Mouse (Mus musculus) thymus, postnatal 25 days (tissue): ENCODE measurements around the gene Adgre5.

ENCODE experiments used
- DNase-seq: peaks from one replicate; pipeline ENCODE4 v3.0.0; 2022

Adgre5 gene

GRCm38 (mm10) chr8:83719693-83720092 is 21.4 kb downstream of the Adgre5 start:
- no peak for DNase-seq

- DNase-seq = no peak
These were observed 22.1 kb downstream of the Adgre5 start for GRCm38 (mm10) chr8:83719048-83719447.

- DNase-seq = no peak
These were observed 24.6 kb downstream of the Adgre5 start for GRCm38 (mm10) chr8:83716563-83716962.

GRCm38 (mm10) chr8:83715771-83716170 is 25.4 kb downstream of the Adgre5 start:
- DNase-seq = no peak

GRCm38 (mm10) chr8:83715031-83715690 is 26.0 kb downstream of the Adgre5 start, which contains the start of gene Ddx39:
Gene Ddx39 (plus strand): TSS chr8:83715177.
- DNase-seq = peak; percentile 93

GRCm38 (mm10) chr8:83714676-83715030 is 26.5 kb downstream of the Adgre5 start:
- DNase-seq = no peak

GRCm38 (mm10) chr8:83707554-83707953 is 33.6 kb downstream of the Adgre5 start:
- no peak for DNase-seq

GRCm38 (mm10) chr8:83706411-83706810 is 34.7 kb downstream of the Adgre5 start:
- DNase-seq = no peak

GRCm38 (mm10) chr8:83703426-83703825 is 37.7 kb downstream of the Adgre5 start:
- no peak for DNase-seq

- no peak for DNase-seq
These were observed 40.6 kb downstream of the Adgre5 start for GRCm38 (mm10) chr8:83700423-83701085.

GRCm38 (mm10) chr8:83699566-83699965 is 41.6 kb downstream of the Adgre5 start:
- DNase-seq = peak; percentile 44

GRCm38 (mm10) chr8:83698661-83699453 is 42.3 kb downstream of the Adgre5 start, which contains the start of gene Pkn1:
Gene Pkn1 (minus strand): TSS chr8:83699179.
- peak; percentile 75 for DNase-seq

GRCm38 (mm10) chr8:83698291-83698660 is 42.9 kb downstream of the Adgre5 start:
- DNase-seq = peak; percentile 81

GRCm38 (mm10) chr8:83697374-83698220 is 43.5 kb downstream of the Adgre5 start:
- peak; percentile 18 for DNase-seq

- peak; percentile 68 for DNase-seq
These were observed 45.6 kb downstream of the Adgre5 start for GRCm38 (mm10) chr8:83695351-83696106.

- DNase-seq = peak; percentile 15
These were observed 46.6 kb downstream of the Adgre5 start for GRCm38 (mm10) chr8:83694369-83695160.

GRCm38 (mm10) chr8:83693609-83694236 is 47.4 kb downstream of the Adgre5 start:
- DNase-seq = peak; percentile 44

- no peak for DNase-seq
These were observed 51.9 kb downstream of the Adgre5 start for GRCm38 (mm10) chr8:83689264-83689663.

- no peak for DNase-seq
These were observed 56.6 kb downstream of the Adgre5 start for GRCm38 (mm10) chr8:83684517-83684916.

GRCm38 (mm10) chr8:83681099-83681498 is 60.0 kb downstream of the Adgre5 start:
- DNase-seq = no peak

GRCm38 (mm10) chr8:83680603-83681002 is 60.5 kb downstream of the Adgre5 start:
- DNase-seq = no peak
